Mouse (Mus musculus): Measurements from ENCODE around the gene Lcat. TPM values are rescaled to one million over a fixed set of nuclear protein-coding genes. Genes with fewer than 3 reads are reported as not detected.

Gene Lcat
- total and polyA plus RNA-seq, 3 experiments = 1.1 to 2.5 TPM; not detected in 1

DNA sequence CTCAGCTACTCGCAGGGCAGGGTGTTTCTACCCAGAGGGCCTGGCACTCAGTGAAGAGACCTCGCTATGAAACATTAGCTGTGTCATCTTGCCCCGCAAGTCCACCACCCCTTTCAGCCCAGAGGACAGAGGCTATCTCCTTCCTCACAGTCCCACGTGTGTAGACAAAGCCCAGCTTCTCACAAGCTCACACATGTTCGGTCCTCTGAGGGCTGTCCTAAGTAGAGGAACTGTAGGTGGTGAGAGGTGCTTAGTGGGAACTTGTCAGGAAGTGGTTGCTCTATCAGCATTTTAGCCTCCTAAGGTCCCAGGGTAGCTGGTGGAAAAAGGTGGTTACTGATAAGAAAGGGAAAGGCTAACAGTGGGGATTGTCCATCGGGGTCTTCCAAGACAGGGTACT is 8.1 kb downstream of the Lcat start (continued):
- TF ChIP-seq MAFK (IDR thresholded peaks at IDR 0.05; ENCODE audit: borderline replicate concordance, low read depth, low read length) (no peak; the same call in 1 of the 2 replicates), CTCF (IDR thresholded peaks at IDR 0.05 in 2 of 3, conservative IDR thresholded peaks at IDR 0.05 in 1 of 3; ENCODE audit: control insufficient read depth in 1 of 3, insufficient read depth in 1 of 3, low read depth in 2 of 3, low read length in 3 of 3, poor library complexity in 1 of 3, severe bottlenecking in 1 of 3) (no peak), MAX (IDR thresholded peaks at IDR 0.05; ENCODE audit: low read length) (peak; percentile 89), EP300 (IDR thresholded peaks at IDR 0.05; ENCODE audit: low read depth in 1 of 2, low read length in 2 of 2) (peak; percentile 79 to 81), MXI1 (IDR thresholded peaks at IDR 0.05; ENCODE audit: low read depth, low read length) (peak; percentile 96), KAT2A (conservative IDR thresholded peaks at IDR 0.05; ENCODE audit: low read depth, low read length) (no peak)

GRCm38 (mm10) chr8:105933762-105934161 is 9.4 kb downstream of the Lcat start, which contains the start of gene Ctrl:
Gene Ctrl, minus strand, starts transcription at chr8:105933862.
- no peak within 1 kb of the TSS for H3K4me3 ChIP-seq (ENCODE audit: control insufficient read depth in 1 of 2, insufficient read depth in 1 of 2, low read depth in 2 of 2, low read length in 2 of 2)
- peaks cover 0 to 11% of the 10 kb centered on the region in 2 experiments; a peak in 2 of 4 replicates for H3K36me3 ChIP-seq (ENCODE audit: control insufficient read depth in 1 of 2, insufficient read depth in 2 of 2, low read length in 2 of 2)
- TF ChIP-seq MXI1 (IDR thresholded peaks at IDR 0.05; ENCODE audit: low read depth, low read length) (no peak), ETS1 (IDR thresholded peaks at IDR 0.05; ENCODE audit: low read depth, low read length) (no peak)
- H3K4me1 ChIP-seq (ENCODE audit: control insufficient read depth in 1 of 2, insufficient read depth in 2 of 2, low read length in 2 of 2) = peaks cover 4 to 14% of the 10 kb centered on the region in 2 experiments; a peak in 3 of 4 replicates
- no peak within 1 kb of the TSS for H3K27ac ChIP-seq (ENCODE audit: control insufficient read depth, low read depth, low read length)
- H3K9ac ChIP-seq (ENCODE audit: control insufficient read depth, low read depth, low read length, poor library complexity, severe bottlenecking) = no peak within 1 kb of the TSS
- H3K27me3 ChIP-seq (ENCODE audit: control insufficient read depth in 1 of 2, insufficient read depth in 2 of 2, low read length in 2 of 2) = no peaks in the 10 kb centered on the region
- peaks cover 10% of the 10 kb centered on the region for H3K79me2 ChIP-seq (ENCODE audit: control insufficient read depth, insufficient read depth, low read length, poor library complexity)
- no peak for DNase-seq (ENCODE audit: low read depth, low spot score)
- H3K9me3 ChIP-seq (replicated peaks; ENCODE audit: insufficient read depth, low read length) = no peaks in the 10 kb centered on the region

DNA sequence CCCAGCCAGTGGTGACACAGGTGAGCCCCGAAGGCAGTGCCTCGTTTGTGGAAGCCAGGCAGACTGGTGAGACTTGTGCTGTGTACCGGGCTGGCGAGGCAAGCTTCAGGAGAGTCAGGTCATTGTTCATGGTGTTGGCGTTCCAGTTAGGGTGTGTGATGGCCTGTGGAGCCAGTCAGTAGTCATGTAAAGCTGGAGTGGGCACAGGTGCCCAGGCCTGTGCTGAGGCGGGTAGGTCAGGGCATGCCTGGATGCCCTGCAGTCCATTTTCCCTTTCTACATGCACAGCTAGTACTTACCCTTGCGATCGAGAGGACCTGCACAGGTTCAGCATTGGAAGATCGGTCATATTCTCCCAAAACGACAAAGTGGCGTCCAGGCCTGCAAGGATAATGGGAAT is 10.7 kb downstream of the Lcat start:
- Histone ChIP-seq H3K36me3 (ENCODE audit: control insufficient read depth in 1 of 2, insufficient read depth in 2 of 2, low read length in 2 of 2) (peaks cover 0 to 7% of the 10 kb centered on the region in 2 experiments; a peak in 1 of 4 replicates), H3K27ac (ENCODE audit: control insufficient read depth, low read depth, low read length) (no peak overlapping the region), H3K4me1 (ENCODE audit: control insufficient read depth in 1 of 2, insufficient read depth in 2 of 2, low read length in 2 of 2) (peaks cover 4 to 14% of the 10 kb centered on the region in 2 experiments; a peak in 3 of 4 replicates), H3K27me3 (ENCODE audit: control insufficient read depth in 1 of 2, insufficient read depth in 2 of 2, low read length in 2 of 2) (no peaks in the 10 kb centered on the region), H3K9ac (ENCODE audit: control insufficient read depth, low read depth, low read length, poor library complexity, severe bottlenecking) (no peak overlapping the region), H3K79me2 (ENCODE audit: control insufficient read depth, insufficient read depth, low read length, poor library complexity) (peaks cover 7% of the 10 kb centered on the region), H3K9me3 (replicated peaks; ENCODE audit: insufficient read depth, low read length) (no peaks in the 10 kb centered on the region), H3K4me3 (ENCODE audit: control insufficient read depth in 1 of 2, insufficient read depth in 1 of 2, low read depth in 2 of 2, low read length in 2 of 2) (no peak overlapping the region)
- no peak for DNase-seq (ENCODE audit: low read depth, low spot score)
- TF ChIP-seq MAX (IDR thresholded peaks at IDR 0.05; ENCODE audit: low read length) (no peak), MEF2A (IDR thresholded peaks at IDR 0.05; ENCODE audit: extremely low read depth, insufficient replicate concordance, low read depth, low read length, poor library complexity, severe bottlenecking) (no peak), POLR2A (IDR thresholded peaks at IDR 0.05; ENCODE audit: control insufficient read depth in 1 of 2, insufficient read depth in 1 of 2, low read depth in 1 of 2, low read length in 2 of 2, poor library complexity in 1 of 2) (no peak), ZKSCAN1 (IDR thresholded peaks at IDR 0.05; ENCODE audit: low read depth, low read length) (no peak), MXI1 (IDR thresholded peaks at IDR 0.05; ENCODE audit: low read depth, low read length) (no peak), ZMIZ1 (IDR thresholded peaks at IDR 0.05; ENCODE audit: low read depth, low read length) (no peak), NRF1 (IDR thresholded peaks at IDR 0.05; ENCODE audit: insufficient read depth, low read depth, low read length, poor library complexity, severe bottlenecking) (no peak), NELFE (IDR thresholded peaks at IDR 0.05; ENCODE audit: low read depth, low read length) (no peak), JUND (IDR thresholded peaks at IDR 0.05; ENCODE audit: low read depth, low read length) (no peak), MAZ (IDR thresholded peaks at IDR 0.05; ENCODE audit: low read depth, low read length) (no peak), TCF12 (IDR thresholded peaks at IDR 0.05; ENCODE audit: low read depth, low read length) (no peak), GATA1 (IDR thresholded peaks at IDR 0.05; ENCODE audit: low read depth, low read length) (no peak), ELF1 (IDR thresholded peaks at IDR 0.05; ENCODE audit: low read depth, low read length) (no peak), CHD2 (IDR thresholded peaks at IDR 0.05; ENCODE audit: low read length) (no peak), EP300 (IDR thresholded peaks at IDR 0.05; ENCODE audit: low read depth in 1 of 2, low read length in 2 of 2) (no peak), KAT2A (conservative IDR thresholded peaks at IDR 0.05; ENCODE audit: low read depth, low read length) (no peak), USF1 (IDR thresholded peaks at IDR 0.05; ENCODE audit: low read depth, low read length) (no peak), USF2 (IDR thresholded peaks at IDR 0.05; ENCODE audit: borderline replicate concordance in 1 of 2, insufficient read depth in 1 of 2, low read depth in 1 of 2, low read length in 2 of 2) (no peak), MYC (IDR thresholded peaks at IDR 0.05; ENCODE audit: low read depth, low read length) (no peak), ETS1 (IDR thresholded peaks at IDR 0.05; ENCODE audit: low read depth, low read length) (no peak)
